Mouse (Mus musculus) megakaryocyte, adult 5-6 weeks (primary cell): Measurements from ENCODE around the gene Prkch. TPM values are rescaled to one million over a fixed set of nuclear protein-coding genes. Genes with fewer than 3 reads are reported as not detected.
A peak's percentile ranks its signal among the peaks of the same experiment; 100 is the strongest.

Experiments
- ATAC-seq: 2 replicates; pipeline ENCODE4 v1.8.0; 2016; ENCODE audit warnings: mild to moderate bottlenecking, inconsistent platforms; ENCODE audit not compliant: poor library complexity, severe bottlenecking
- total RNA-seq, 2 experiments: library from RNA; stranded (forward) in 1 of 2; stranded (reverse) in 1 of 2; fragments of 153-499, 151-499 nt in 1 of 2; fragments of 221-1000, 200-1000 nt in 1 of 2; gene quantifications; 2 replicates each; pipeline versions ENCODE4 v1.2.3 to v1.2.4; 2015 to 2017

Prkch gene
- total RNA-seq, 2 experiments from 2014 or later = 14.0 to 15.5 TPM

- no peak for ATAC-seq
These were observed 123.9 kb downstream of the Prkch start for GRCm38 (mm10) chr12:73708498-73708897.

- peak; percentile 77 for ATAC-seq
These were observed 124.3 kb downstream of the Prkch start for GRCm38 (mm10) chr12:73708920-73709319.

- ATAC-seq = no peak
These were observed 126.2 kb downstream of the Prkch start for GRCm38 (mm10) chr12:73710846-73711245.

GRCm38 (mm10) chr12:73712122-73712521 lies 127.5 kb downstream of the Prkch start:
- ATAC-seq = no peak

GRCm38 (mm10) chr12:73714589-73714988 lies 130.0 kb downstream of the Prkch start:
- ATAC-seq = no peak

- peak; percentile 22; the same call in 1 of the 2 replicates for ATAC-seq
These were observed 130.7 kb downstream of the Prkch start for GRCm38 (mm10) chr12:73715331-73715730.

GRCm38 (mm10) chr12:73715954-73716731 lies 131.5 kb downstream of the Prkch start:
- peak; percentile 89 for ATAC-seq

- no peak for ATAC-seq
These were observed 133.4 kb downstream of the Prkch start for GRCm38 (mm10) chr12:73718036-73718435.

- no peak for ATAC-seq
These were observed 135.2 kb downstream of the Prkch start for GRCm38 (mm10) chr12:73719816-73720215.

GRCm38 (mm10) chr12:73720466-73720865 lies 135.9 kb downstream of the Prkch start:
- peak; percentile 45 for ATAC-seq

GRCm38 (mm10) chr12:73722060-73722459 lies 137.5 kb downstream of the Prkch start:
- no peak for ATAC-seq

GRCm38 (mm10) chr12:73723067-73723466 lies 138.5 kb downstream of the Prkch start:
- peak; percentile 46; the same call in 1 of the 2 replicates for ATAC-seq

- no peak for ATAC-seq
These were observed 139.3 kb downstream of the Prkch start for GRCm38 (mm10) chr12:73723887-73724286.

- no peak for ATAC-seq
These were observed 141.4 kb downstream of the Prkch start for GRCm38 (mm10) chr12:73725825-73726604.

GRCm38 (mm10) chr12:73727046-73727445 lies 142.4 kb downstream of the Prkch start:
- no peak for ATAC-seq

GRCm38 (mm10) chr12:73730603-73731002 lies 146.0 kb downstream of the Prkch start:
- no peak for ATAC-seq

- no peak for ATAC-seq
These were observed 146.5 kb downstream of the Prkch start for GRCm38 (mm10) chr12:73731093-73731492.

GRCm38 (mm10) chr12:73731848-73732540 lies 147.4 kb downstream of the Prkch start:
- no peak for ATAC-seq

GRCm38 (mm10) chr12:73732862-73733261 lies 148.3 kb downstream of the Prkch start:
- no peak for ATAC-seq

GRCm38 (mm10) chr12:73736931-73737330 lies 152.3 kb downstream of the Prkch start:
- peak; percentile 82 for ATAC-seq

- ATAC-seq = no peak
These were observed 155.1 kb downstream of the Prkch start for GRCm38 (mm10) chr12:73739611-73740219.
